Mouse (Mus musculus) brown adipose tissue, adult 24 weeks (tissue): Measurements from ENCODE around the gene Sebox. TPM values are rescaled to one million over a fixed set of nuclear protein-coding genes. Genes with fewer than 3 reads are reported as not detected.
A peak's percentile ranks its signal among the peaks of the same experiment; 100 is the strongest.

Experiments used
- H3K27ac ChIP-seq: fragments of 200-500 bp; replicated peaks from 2 replicates; pipeline ENCODE4 v1.5.1; 2012; ENCODE audit warnings: low read depth, mild to moderate bottlenecking, low read length
- H3K4me1 ChIP-seq: fragments of 200-500 bp; 2 replicates; pipeline ENCODE4 v1.6.1; 2012; ENCODE audit warnings: low read length, mixed read lengths; ENCODE audit not compliant: control insufficient read depth, insufficient read depth, insufficient read length
- H3K4me3 ChIP-seq: fragments of 200-500 bp; 2 replicates; pipeline ENCODE4 v1.5.1; 2012; ENCODE audit warnings: low read depth, mild to moderate bottlenecking, low read length, moderate library complexity; ENCODE audit not compliant: insufficient read depth
- polyA plus RNA-seq: library from polyadenylated mRNA; stranded (reverse); fragments of >200 nt; gene quantifications from 2 replicates; pipeline ENCODE4 v1.2.4, GENCODE M21; 2012; ENCODE audit not compliant: missing spikeins, insufficient read depth, insufficient read length

Sebox gene
- polyA plus RNA-seq, 1 experiment = not detected

DNA sequence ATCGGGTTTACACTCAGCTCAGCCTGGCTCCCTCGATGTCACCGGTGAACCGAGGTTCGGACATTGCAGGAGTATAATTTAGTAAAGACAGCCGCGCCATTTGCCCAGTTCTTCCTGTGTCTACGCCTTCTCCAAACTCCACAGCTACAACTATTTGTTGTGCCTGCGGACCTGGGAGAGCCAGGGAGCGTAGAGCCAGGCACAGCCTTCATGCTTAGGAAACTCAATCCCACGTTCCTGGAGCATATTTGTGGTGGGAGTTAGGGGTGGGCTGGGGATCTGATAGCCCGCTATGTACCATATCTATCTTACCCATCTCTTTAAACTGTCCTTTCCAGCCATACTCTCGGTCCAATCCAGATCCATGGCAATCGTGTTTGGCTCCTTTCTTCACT lies 33.4 kb downstream of the Sebox start:
- peaks cover 9% of the 10 kb centered on the region; the same call in 1 of the 2 replicates for H3K4me1 ChIP-seq
- peak overlapping the region; percentile 72 for H3K27ac ChIP-seq
- H3K4me3 ChIP-seq = peak overlapping the region; percentile 81

DNA sequence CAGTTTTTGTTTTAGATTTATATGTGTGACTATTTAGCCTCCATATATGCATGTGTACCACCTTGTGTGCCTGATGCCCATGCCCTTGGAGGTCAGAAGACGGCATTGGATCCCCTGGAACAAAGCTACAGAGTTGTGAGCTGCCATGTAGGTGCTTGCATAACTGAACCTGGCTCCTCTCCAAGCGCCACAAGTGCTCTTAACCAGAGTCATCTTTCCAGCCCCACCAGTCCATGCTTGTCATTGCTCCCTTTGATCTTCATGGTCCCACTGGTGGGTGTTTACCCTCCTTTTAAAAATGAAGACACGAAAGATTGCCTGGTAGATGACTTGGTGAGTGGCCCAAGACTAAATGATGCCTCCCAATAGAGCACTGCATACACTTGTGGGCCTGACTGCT lies 37.1 kb downstream of the Sebox start:
- no peak overlapping the region for H3K27ac ChIP-seq
- H3K4me1 ChIP-seq = peaks cover 3% of the 10 kb centered on the region; the same call in 1 of the 2 replicates
- H3K4me3 ChIP-seq = no peak overlapping the region

DNA sequence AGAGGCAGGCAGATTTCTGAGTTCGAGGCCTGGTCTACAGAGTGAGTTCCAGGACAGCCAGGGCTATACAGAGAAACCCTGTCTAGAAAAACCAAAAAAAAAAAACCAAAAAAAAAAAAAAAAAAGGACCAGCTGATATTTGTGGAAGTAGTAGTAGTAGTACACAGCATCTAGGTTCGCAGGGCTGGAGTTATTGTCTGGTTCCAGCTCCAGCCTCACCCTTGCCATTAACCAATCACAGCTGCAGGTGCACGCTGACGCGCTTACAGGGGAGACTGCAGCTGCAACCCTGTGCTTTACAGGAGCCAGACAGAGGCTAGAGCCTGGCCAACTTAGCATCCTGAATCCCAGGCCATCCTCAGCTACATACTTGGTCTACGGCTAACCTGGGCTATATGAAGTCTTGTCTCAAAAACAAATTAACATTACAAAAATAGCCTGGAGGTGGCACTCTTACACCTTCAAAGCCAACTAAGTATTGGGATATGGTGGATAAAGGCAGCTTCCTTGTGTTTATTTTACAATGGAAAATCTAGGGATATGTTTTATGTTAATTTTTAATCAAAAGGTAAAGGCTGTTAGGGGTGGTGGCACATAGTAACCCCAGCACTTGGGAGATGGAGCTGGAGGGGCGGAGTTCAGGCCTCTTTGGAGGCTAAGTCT lies 41.3 kb downstream of the Sebox start:
- H3K4me1 ChIP-seq = no peaks in the 10 kb centered on the region; the same call in 1 of the 2 replicates
- no peak overlapping the region for H3K4me3 ChIP-seq
- no peak overlapping the region for H3K27ac ChIP-seq

DNA sequence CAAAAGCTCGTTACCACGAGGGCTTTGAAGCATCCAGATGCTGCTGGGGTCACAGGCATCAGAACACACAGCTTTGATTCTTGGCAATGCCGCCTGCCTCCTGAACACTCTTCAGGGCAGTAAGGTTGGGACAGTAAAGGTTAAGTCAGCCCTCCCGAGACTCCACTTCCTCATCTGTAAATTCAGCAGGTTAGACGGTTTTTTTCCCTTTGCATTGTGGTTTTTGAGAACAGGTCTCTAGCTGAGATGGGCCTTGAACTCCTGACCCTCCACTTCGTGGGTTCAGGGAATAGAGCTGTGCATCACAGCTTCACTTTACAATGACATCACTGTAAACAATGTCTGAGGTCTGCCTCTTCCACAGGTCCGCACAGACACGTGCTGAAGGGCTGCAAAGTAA lies 41.9 kb downstream of the Sebox start:
- Histone ChIP-seq H3K4me1 (no peaks in the 10 kb centered on the region; the same call in 1 of the 2 replicates), H3K27ac (no peak overlapping the region), H3K4me3 (no peak overlapping the region)

DNA sequence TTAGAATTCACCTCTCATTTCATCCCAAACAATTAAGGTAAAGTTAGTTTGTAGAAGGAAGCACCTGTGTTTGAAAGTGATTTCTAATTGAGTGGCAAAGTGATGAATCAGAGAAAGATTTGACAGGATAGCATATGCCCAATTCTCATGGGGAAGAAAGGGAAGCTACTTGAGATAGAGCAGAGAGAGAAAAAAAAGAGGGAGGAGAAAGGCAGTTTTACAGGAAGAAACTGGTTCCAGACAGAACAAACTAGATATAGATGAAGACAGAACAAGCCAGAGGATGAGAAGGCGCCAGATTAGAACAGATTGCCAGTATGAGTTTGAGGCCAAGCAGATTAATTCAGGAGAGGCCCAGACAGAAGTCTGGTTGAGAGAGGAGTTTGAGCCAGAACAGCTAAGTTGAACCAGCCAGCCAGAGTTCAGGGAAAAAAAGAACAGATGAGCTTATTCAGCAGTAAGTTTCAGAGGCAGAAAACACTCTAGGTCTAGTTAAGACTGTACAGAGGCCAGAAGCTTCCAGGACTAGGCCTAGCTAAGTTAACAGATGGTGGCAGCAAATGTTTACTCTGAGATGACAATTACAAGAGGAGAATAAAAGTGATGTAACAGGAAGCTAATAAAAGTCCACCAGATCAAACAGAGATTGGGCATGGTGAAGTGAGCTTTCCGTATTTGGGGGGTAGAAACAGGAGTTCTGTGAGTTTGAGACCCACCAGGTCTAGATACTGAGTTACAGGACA lies 44.6 kb downstream of the Sebox start:
- H3K4me3 ChIP-seq = no peak overlapping the region
- H3K4me1 ChIP-seq = no peaks in the 10 kb centered on the region; the same call in 1 of the 2 replicates
- H3K27ac ChIP-seq = no peak overlapping the region

DNA sequence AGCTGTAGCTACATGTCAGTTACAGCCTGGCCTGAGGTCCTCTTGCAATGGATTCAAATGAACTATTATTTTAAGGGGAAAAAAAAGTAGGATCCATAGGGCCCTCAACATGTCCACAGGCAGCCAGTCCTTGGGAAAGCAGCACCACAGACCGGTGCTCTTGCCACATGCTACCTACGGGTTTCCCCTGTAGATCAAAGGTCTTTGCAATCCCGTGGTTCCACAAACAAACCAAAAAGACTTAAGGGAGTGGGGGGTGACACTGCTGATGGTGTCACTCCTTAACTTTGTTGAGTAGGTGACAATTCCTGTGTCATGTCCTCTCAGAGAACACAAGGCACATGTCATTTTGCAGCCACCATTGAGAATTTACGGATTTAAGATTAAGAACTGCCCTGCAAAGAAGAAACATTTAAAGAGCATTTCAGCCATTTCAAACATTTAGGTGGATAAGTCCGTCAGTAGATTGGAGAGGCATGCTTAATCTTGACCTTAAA lies 46.3 kb downstream of the Sebox start:
- H3K27ac ChIP-seq = no peak overlapping the region
- H3K4me1 ChIP-seq = no peaks in the 10 kb centered on the region; the same call in 1 of the 2 replicates
- peak overlapping the region; percentile 69 for H3K4me3 ChIP-seq

DNA sequence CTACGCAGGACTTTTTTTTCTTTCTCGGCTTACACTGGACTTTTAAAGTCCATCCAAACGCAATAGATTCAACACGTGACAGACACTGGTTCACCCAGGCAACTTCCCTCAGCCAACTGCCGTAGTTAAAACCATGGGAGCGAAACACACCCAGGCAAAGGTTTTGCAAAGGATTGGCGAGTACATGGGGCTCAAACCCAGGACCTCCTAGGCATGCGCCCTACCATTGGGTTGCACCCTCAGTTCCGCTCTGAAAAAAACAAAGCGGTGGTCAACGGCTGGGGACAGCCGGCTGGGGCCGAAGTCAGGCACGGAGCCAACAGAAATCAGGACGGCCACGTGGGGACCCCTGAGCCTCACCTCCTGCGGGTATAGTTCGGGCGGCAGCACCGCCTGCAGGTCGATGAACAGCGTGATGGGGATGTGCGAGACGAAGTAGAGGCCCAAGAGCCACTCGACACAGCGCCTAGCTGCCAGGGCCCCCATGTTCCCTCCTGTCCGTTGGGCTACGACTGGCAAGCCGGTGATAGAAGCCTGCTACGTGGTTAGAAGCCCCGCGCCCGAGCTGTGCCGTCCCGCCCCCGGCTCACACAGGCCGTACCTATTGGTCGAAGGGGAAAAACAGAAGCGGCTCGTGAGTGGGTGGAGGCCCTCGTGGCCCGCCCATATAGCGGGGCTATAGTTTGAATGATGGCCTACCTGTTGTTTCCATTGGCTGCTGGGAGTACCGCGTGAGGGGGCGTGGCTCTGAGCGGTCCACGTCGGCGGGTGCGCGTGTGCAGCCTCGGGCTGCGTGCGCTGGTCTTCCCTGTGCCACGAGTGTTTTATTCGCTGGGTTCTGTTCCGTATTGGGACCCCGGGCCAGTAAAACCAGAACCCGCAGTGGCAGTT lies 47.2 kb downstream of the Sebox start, which contains the start of gene Tmem97:
TSS of gene Tmem97 (minus strand) at position 610 of the 891 bp plus-strand sequence.
- H3K4me1 ChIP-seq = no peaks in the 10 kb centered on the region; the same call in 1 of the 2 replicates
- no peak within 1 kb of the TSS for H3K27ac ChIP-seq
- peak within 1 kb of the TSS; percentile 69 for H3K4me3 ChIP-seq

DNA sequence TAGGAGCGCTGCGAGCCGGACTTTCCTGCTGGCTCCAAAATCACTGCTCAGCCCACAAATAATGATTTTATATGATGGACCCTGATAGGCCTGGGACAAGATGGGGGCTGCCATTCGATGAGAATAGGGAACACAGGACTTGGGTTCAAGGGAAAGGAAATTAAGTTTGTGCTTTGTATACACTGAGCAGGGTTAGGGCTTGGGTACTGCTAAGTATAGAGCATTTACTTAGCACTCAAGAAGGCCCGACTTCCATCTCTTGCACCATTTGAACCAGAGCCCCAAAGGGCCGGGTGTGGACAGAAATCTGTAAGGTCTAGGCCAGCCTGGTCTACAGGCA lies 47.8 kb downstream of the Sebox start:
- Histone ChIP-seq H3K27ac (no peak overlapping the region), H3K4me3 (peak overlapping the region; percentile 52), H3K4me1 (no peaks in the 10 kb centered on the region; the same call in 1 of the 2 replicates)

Other genes starting within 250 kb of the Sebox start
- 74.3 and 104 TPM in 2 replicates for gene 2610507B11Rik, start 241.7 kb upstream of the Sebox start, polyA plus RNA-seq
- not detected in 2 replicates for gene BC030499, start 212.6 kb upstream of the Sebox start, polyA plus RNA-seq
- 0.29 and 0.87 TPM in 2 replicates for gene Spag5, start 201.9 kb upstream of the Sebox start, polyA plus RNA-seq
- 1.9 and 2.3 TPM in 2 replicates for gene Aldoc, start 180.5 kb upstream of the Sebox start, polyA plus RNA-seq
- 14.4 and 19.7 TPM in 2 replicates for gene Pigs, start 175.0 kb upstream of the Sebox start, polyA plus RNA-seq
- 16.9 and 30.7 TPM in 2 replicates for gene Unc119, start 160.0 kb upstream of the Sebox start, polyA plus RNA-seq
- gene Foxn1, start 116.9 kb upstream of the Sebox start, polyA plus RNA-seq = not detected in 2 replicates
- gene Slc13a2, start 81.2 kb upstream of the Sebox start, polyA plus RNA-seq = not detected in 2 replicates
- gene Slc46a1, start 37.8 kb upstream of the Sebox start, polyA plus RNA-seq = 9.2 and 11.8 TPM in 2 replicates
- not detected in 2 replicates for gene Sarm1, start 5.7 kb upstream of the Sebox start, polyA plus RNA-seq
- 6.4 and 10.8 TPM in 2 replicates for gene Vtn, start 4.4 kb upstream of the Sebox start, polyA plus RNA-seq
- gene Tmem199, start 8.7 kb downstream of the Sebox start, polyA plus RNA-seq = 21.4 and 27.2 TPM in 2 replicates
- 190 and 193 TPM in 2 replicates for gene Poldip2, start 8.7 kb downstream of the Sebox start, polyA plus RNA-seq
- 25.2 and 30.1 TPM in 2 replicates for gene Tnfaip1, start 32.9 kb downstream of the Sebox start, polyA plus RNA-seq
- gene Ift20, start 32.9 kb downstream of the Sebox start, polyA plus RNA-seq = 67.3 and 75.5 TPM in 2 replicates
- 14.8 and 20.7 TPM in 2 replicates for gene Tmem97, start 47.3 kb downstream of the Sebox start, polyA plus RNA-seq
- gene Nlk, start 193.9 kb downstream of the Sebox start, polyA plus RNA-seq = 16.8 and 20.5 TPM in 2 replicates
- gene Ccnq, start 248.3 kb downstream of the Sebox start, polyA plus RNA-seq = 14.9 and 23.2 TPM in 2 replicates